35 mouse cellular contexts compared by ENCODE assay signal in genomic region chr9:87755621-87756020, GRCm38 (mm10). TPM values are rescaled to one million over a fixed set of nuclear protein-coding genes. Genes with fewer than 3 reads are reported as not detected.
"Had no signal": no experiment of that assay in that cellular context is flagged by ENCODE, and none has a peak within 500 bp of the region (broad histone marks: within the 10 kb centered on the region; RNA-seq: fewer than 3 reads in every experiment).

No protein-coding gene starts in this region.

- DNase-seq: heart, postnatal 10 days; heart, postnatal 14 days; heart, postnatal 36 days; heart, postnatal 4 days; kidney, adult 11 months; kidney, adult 18-20 months; kidney, adult 2 months; kidney, adult 8-10 months; kidney, adult 9 months; kidney, postnatal 10 days; kidney, postnatal 14 days; kidney, postnatal 25 days; kidney, postnatal 36 days; kidney, postnatal 4 days; layer of hippocampus, adult 9-11 months; layer of hippocampus, postnatal 36 days had no signal

- H3K9ac ChIP-seq: heart, embryonic 12.5 days; heart, embryonic 13.5 days; heart, embryonic 15.5 days; hindbrain, embryonic 12.5 days; hindbrain, embryonic 13.5 days; hindbrain, embryonic 14.5 days; hindbrain, embryonic 15.5 days; intestine, embryonic 15.5 days; kidney, embryonic 15.5 days had no signal

- H3K36me3 ChIP-seq: heart, embryonic 12.5 days; heart, embryonic 13.5 days; heart, embryonic 15.5 days; hindbrain, embryonic 10.5 days; hindbrain, embryonic 12.5 days; hindbrain, embryonic 13.5 days; hindbrain, embryonic 15.5 days; intestine, embryonic 15.5 days; kidney, embryonic 15.5 days had no signal

- H3K4me1 ChIP-seq: heart, embryonic 12.5 days; heart, embryonic 13.5 days; heart, embryonic 15.5 days; hindbrain, embryonic 10.5 days; hindbrain, embryonic 12.5 days; hindbrain, embryonic 13.5 days; hindbrain, embryonic 15.5 days; intestine, embryonic 15.5 days; kidney, embryonic 15.5 days had no signal

- H3K4me3 ChIP-seq: heart, embryonic 12.5 days; heart, embryonic 13.5 days; heart, embryonic 15.5 days; hindbrain, embryonic 10.5 days; hindbrain, embryonic 12.5 days; hindbrain, embryonic 13.5 days; hindbrain, embryonic 15.5 days; intestine, embryonic 15.5 days; kidney, embryonic 15.5 days; layer of hippocampus, adult 2 months; left cerebral cortex, adult 2 months had no signal

- H3K27me3 ChIP-seq: heart, embryonic 12.5 days; heart, embryonic 15.5 days; hindbrain, embryonic 12.5 days; hindbrain, embryonic 13.5 days; hindbrain, embryonic 15.5 days; intestine, embryonic 15.5 days; kidney, embryonic 15.5 days had no signal

- H3K9me3 ChIP-seq: heart, embryonic 12.5 days; heart, embryonic 13.5 days; heart, embryonic 15.5 days; hindbrain, embryonic 10.5 days; hindbrain, embryonic 12.5 days; hindbrain, embryonic 13.5 days; hindbrain, embryonic 15.5 days; intestine, embryonic 15.5 days; kidney, embryonic 15.5 days had no signal

- H3K27ac ChIP-seq: heart, embryonic 13.5 days; heart, embryonic 15.5 days; hindbrain, embryonic 10.5 days; hindbrain, embryonic 12.5 days; hindbrain, embryonic 13.5 days; hindbrain, embryonic 14.5 days; hindbrain, embryonic 15.5 days; hindbrain, postnatal 0 days; intestine, embryonic 15.5 days; kidney, embryonic 15.5 days; kidney, postnatal 0 days; layer of hippocampus, adult 2 months; left cerebral cortex, adult 2 months had no signal

- H3K4me2 ChIP-seq: heart, embryonic 12.5 days; heart, embryonic 13.5 days; heart, embryonic 15.5 days; hindbrain, embryonic 12.5 days; hindbrain, embryonic 13.5 days; hindbrain, embryonic 14.5 days; hindbrain, embryonic 15.5 days; intestine, embryonic 15.5 days; kidney, embryonic 15.5 days had no signal

- ATAC-seq: hindbrain, embryonic 16.5 days; hindbrain, postnatal 0 days; inflammation-experienced regulatory T-cells, adult 6 months; intestine, embryonic 15.5 days; intestine, embryonic 16.5 days; intestine, postnatal 0 days had no signal

RNA-seq across cellular contexts. Expression of gene Tbx18, which starts 24.6 kb away (rescaled TPM):
- total RNA-seq: hematopoietic stem cell, adult 5-6 weeks had no signal
- polyA plus RNA-seq: inflammation-experienced regulatory T-cells, adult 6 months had no signal
